Comparison of ENCODE assay signal across 10 mouse cellular contexts in genomic region chr15:101374879-101375278, GRCm38 (mm10). TPM values are rescaled to one million over a fixed set of nuclear protein-coding genes. Genes with fewer than 3 reads are reported as not detected.
A peak's percentile ranks its signal among the peaks of the same experiment; 100 is the strongest.
DNase-seq lines count a peak whose midpoint lies in the region; ATAC-seq lines count a peak whose summit lies in the region.
"Had no signal": no experiment of that assay in that cellular context is flagged by ENCODE, and none has a peak within 500 bp of the region (broad histone marks: within the 10 kb centered on the region; RNA-seq: fewer than 3 reads in every experiment).

No protein-coding gene starts in this region.

- ATAC-seq in forebrain, embryonic 11.5 days (replicated peaks; ENCODE audit: low FRiP score) = no peak
- no peak for ATAC-seq in forebrain, embryonic 14.5 days

- H3K9me3 ChIP-seq in midbrain, embryonic 10.5 days (replicated peaks) = no peaks in the 10 kb centered on the region
- no peaks in the 10 kb centered on the region for H3K9me3 ChIP-seq in forebrain, embryonic 11.5 days (ENCODE audit: control insufficient read depth, low read length)
- H3K9me3 ChIP-seq in forebrain, embryonic 14.5 days (replicated peaks; ENCODE audit: control insufficient read depth, low read length) = no peaks in the 10 kb centered on the region
- H3K9me3 ChIP-seq: embryonic facial prominence, embryonic 15.5 days; limb, embryonic 13.5 days had no signal

- no peaks in the 10 kb centered on the region for H3K36me3 ChIP-seq in midbrain, embryonic 10.5 days
- H3K36me3 ChIP-seq in forebrain, embryonic 11.5 days (ENCODE audit: control insufficient read depth, insufficient read depth, low read length) = no peaks in the 10 kb centered on the region
- H3K36me3 ChIP-seq in forebrain, embryonic 14.5 days (ENCODE audit: control insufficient read depth, insufficient read depth, low read length) = no peaks in the 10 kb centered on the region
- H3K36me3 ChIP-seq: embryonic facial prominence, embryonic 15.5 days; limb, embryonic 13.5 days had no signal

- intact Hi-C loops in left cerebral cortex, postnatal 10 days (cut with DNase I) = no loop called here
- intact Hi-C loops in left cerebral cortex, postnatal 4 days (cut with DNase I) = no loop called here

- H3K4me1 ChIP-seq in midbrain, embryonic 10.5 days = peaks cover 22% of the 10 kb centered on the region
- no peaks in the 10 kb centered on the region; the same call in 1 of the 2 replicates for H3K4me1 ChIP-seq in forebrain, embryonic 11.5 days (replicated peaks; ENCODE audit: control insufficient read depth, insufficient read depth, low read length)
- no peaks in the 10 kb centered on the region for H3K4me1 ChIP-seq in forebrain, embryonic 14.5 days (ENCODE audit: control insufficient read depth, insufficient read depth, low read length)

- no peak overlapping the region for H3K27ac ChIP-seq in midbrain, embryonic 10.5 days (replicated peaks)
- no peak overlapping the region for H3K27ac ChIP-seq in forebrain, embryonic 11.5 days (ENCODE audit: low read depth, low read length)
- no peak overlapping the region for H3K27ac ChIP-seq in forebrain, embryonic 14.5 days (ENCODE audit: low read depth, low read length)
- H3K27ac ChIP-seq: embryonic facial prominence, embryonic 15.5 days; limb, embryonic 13.5 days had no signal

- no peak overlapping the region for H3K9ac ChIP-seq in forebrain, embryonic 11.5 days (ENCODE audit: low read length)
- H3K9ac ChIP-seq in forebrain, embryonic 14.5 days (ENCODE audit: low read length) = no peak overlapping the region
- H3K9ac ChIP-seq: embryonic facial prominence, embryonic 15.5 days had no signal

- 81% methylated on average over 4 of the region's 4 CpGs for WGBS in midbrain, embryonic 10.5 days
- WGBS in forebrain, embryonic 11.5 days = 71% methylated on average over 4 of the region's 4 CpGs
- 82% methylated on average over 4 of the region's 4 CpGs for WGBS in forebrain, embryonic 14.5 days

- H3K4me3 ChIP-seq in midbrain, embryonic 10.5 days = no peak overlapping the region
- H3K4me3 ChIP-seq in forebrain, embryonic 11.5 days (ENCODE audit: low read depth, low read length) = no peak overlapping the region
- no peak overlapping the region for H3K4me3 ChIP-seq in forebrain, embryonic 14.5 days (ENCODE audit: low read depth, low read length)
- H3K4me3 ChIP-seq: embryonic facial prominence, embryonic 15.5 days; limb, embryonic 13.5 days had no signal

- peak; percentile 27 to 70 for DNase-seq in left cerebral cortex, postnatal 10 days (ENCODE audit: extremely low spot score in 1 of 2, low spot score in 2 of 2)
- DNase-seq in left cerebral cortex, postnatal 4 days = no peak
- DNase-seq in gastrocnemius, postnatal 10 days = peak; percentile 41
- peak; percentile 69 to 79 for DNase-seq in kidney, postnatal 36 days
- peak; percentile 80 for DNase-seq in monocyte, adult 2 months (ENCODE audit: low read depth in 1 of 2, low spot score in 2 of 2)
- no peak for DNase-seq in midbrain, embryonic 10.5 days (ENCODE audit: low spot score)
- no peak for DNase-seq in forebrain, embryonic 11.5 days (ENCODE audit: low spot score)
- DNase-seq in forebrain, embryonic 14.5 days (ENCODE audit: low spot score) = no peak

- 0 out of 2 replicates have a peak, but pooled peaks cover 3% of the 10 kb centered on the region for H3K27me3 ChIP-seq in midbrain, embryonic 10.5 days (ENCODE audit: low read depth, poor library complexity, severe bottlenecking)
- no peaks in the 10 kb centered on the region for H3K27me3 ChIP-seq in forebrain, embryonic 11.5 days (ENCODE audit: control insufficient read depth, insufficient read depth, low read length)
- no peaks in the 10 kb centered on the region for H3K27me3 ChIP-seq in forebrain, embryonic 14.5 days (replicated peaks; ENCODE audit: control insufficient read depth, insufficient read depth, low read length)
- H3K27me3 ChIP-seq: embryonic facial prominence, embryonic 15.5 days; limb, embryonic 13.5 days had no signal

- no peak overlapping the region for H3K4me2 ChIP-seq in forebrain, embryonic 11.5 days (ENCODE audit: low read depth, low read length, severe bottlenecking)
- H3K4me2 ChIP-seq in forebrain, embryonic 14.5 days (ENCODE audit: low read length) = no peak overlapping the region
- H3K4me2 ChIP-seq: embryonic facial prominence, embryonic 15.5 days; limb, embryonic 13.5 days had no signal

RNA-seq across cellular contexts. Expression of gene Krt80, which starts 4.9 kb away (rescaled TPM):
- under 1 TPM; 0.54 to 0.81 TPM for total RNA-seq in left cerebral cortex, postnatal 10 days (2021)
- under 1 TPM; 0.46 to 0.60 TPM for total RNA-seq in left cerebral cortex, postnatal 4 days (2021)
- 1 to 10 TPM in 1 of 2 experiments, under 1 TPM in 1; 0.66 to 1.4 TPM for total RNA-seq in gastrocnemius, postnatal 10 days (2021)
- 0.06 TPM in 1 of 2 replicates, not detected in the other for polyA plus RNA-seq in midbrain, embryonic 10.5 days (2016; fragmentation: Nextera tagmentation; extraction: Ambion mirVana)
- not detected in 2 replicates for polyA plus RNA-seq in forebrain, embryonic 11.5 days (2014; fragmentation: Nextera tagmentation; extraction: Ambion mirVana)
- not detected in 2 replicates for polyA plus RNA-seq in forebrain, embryonic 14.5 days (2014; fragmentation: Nextera tagmentation; extraction: Ambion mirVana)

RNA-seq across cellular contexts. Expression of gene Krt7, which starts 36.0 kb away (rescaled TPM):
- not detected for total RNA-seq in left cerebral cortex, postnatal 10 days (2021)
- under 1 TPM in 1 of 2 experiments, not detected in 1; 0.16 TPM for total RNA-seq in left cerebral cortex, postnatal 4 days (2021)
- under 1 TPM in 1 of 2 experiments, not detected in 1; 0.45 TPM for total RNA-seq in gastrocnemius, postnatal 10 days (2021)
- 9.7 and 11.4 TPM in 2 replicates for polyA plus RNA-seq in midbrain, embryonic 10.5 days (2016; fragmentation: Nextera tagmentation; extraction: Ambion mirVana)
- 6.8 and 9.3 TPM in 2 replicates for polyA plus RNA-seq in forebrain, embryonic 11.5 days (2014; fragmentation: Nextera tagmentation; extraction: Ambion mirVana)
- 0.66 and 0.75 TPM in 2 replicates for polyA plus RNA-seq in forebrain, embryonic 14.5 days (2014; fragmentation: Nextera tagmentation; extraction: Ambion mirVana)

Comparison
In these comparisons a context has a peak if more than half of its experiments do, and no peak if none do; other contexts are left out.
1. DNase-seq: peak in left cerebral cortex, postnatal 10 days (2 of 2), gastrocnemius, postnatal 10 days (single experiment), kidney, postnatal 36 days (2 of 2) and monocyte, adult 2 months (2 of 2); none in left cerebral cortex, postnatal 4 days (single experiment), midbrain, embryonic 10.5 days (single experiment), forebrain, embryonic 11.5 days (single experiment) and forebrain, embryonic 14.5 days (single experiment).